Mouse (Mus musculus) spleen, adult 12 weeks (tissue): ENCODE data around the gene Hs6st3.
"Not testable (repeated sequence)": the region's sequence is repeated elsewhere in the genome, so short reads cannot be mapped to it uniquely, and the experiment has no call there.

ENCODE experiments used
- DNase-seq: peaks from one replicate; pipeline ENCODE4 v3.0.0; 2022; ENCODE audit warnings: low spot score

The Hs6st3 gene

GRCm38 (mm10) chr14:119248001-119248607 is 110.0 kb downstream of the Hs6st3 start:
- no peak for DNase-seq

GRCm38 (mm10) chr14:119250353-119250752 is 112.2 kb downstream of the Hs6st3 start:
- DNase-seq, result no peak

GRCm38 (mm10) chr14:119255396-119255795 is 117.3 kb downstream of the Hs6st3 start:
- no peak for DNase-seq

- DNase-seq, result no peak
Observed at GRCm38 (mm10) chr14:119257072-119257471, 118.9 kb downstream of the Hs6st3 start.

- no peak for DNase-seq
Observed at GRCm38 (mm10) chr14:119260176-119260962, 122.2 kb downstream of the Hs6st3 start.

- no peak for DNase-seq
Observed at GRCm38 (mm10) chr14:119266334-119266733, 128.2 kb downstream of the Hs6st3 start.

- no peak for DNase-seq
Observed at GRCm38 (mm10) chr14:119273088-119273487, 134.9 kb downstream of the Hs6st3 start.

GRCm38 (mm10) chr14:119278156-119278555 is 140.0 kb downstream of the Hs6st3 start:
- not testable (repeated sequence) for DNase-seq

- DNase-seq, result no peak
Observed at GRCm38 (mm10) chr14:119283951-119284350, 145.8 kb downstream of the Hs6st3 start.

- DNase-seq, result no peak
Observed at GRCm38 (mm10) chr14:119289668-119290067, 151.5 kb downstream of the Hs6st3 start.

- no peak for DNase-seq
Observed at GRCm38 (mm10) chr14:119294071-119294470, 155.9 kb downstream of the Hs6st3 start.

GRCm38 (mm10) chr14:119306461-119306860 is 168.3 kb downstream of the Hs6st3 start:
- no peak for DNase-seq

GRCm38 (mm10) chr14:119318379-119318778 is 180.2 kb downstream of the Hs6st3 start:
- DNase-seq, result no peak

GRCm38 (mm10) chr14:119347236-119347635 is 209.1 kb downstream of the Hs6st3 start:
- DNase-seq, result no peak

GRCm38 (mm10) chr14:119361414-119361813 is 223.3 kb downstream of the Hs6st3 start:
- no peak for DNase-seq

- DNase-seq, result no peak
Observed at GRCm38 (mm10) chr14:119367866-119368425, 229.8 kb downstream of the Hs6st3 start.

GRCm38 (mm10) chr14:119369274-119369673 is 231.1 kb downstream of the Hs6st3 start:
- no peak for DNase-seq

- no peak for DNase-seq
Observed at GRCm38 (mm10) chr14:119370013-119370412, 231.9 kb downstream of the Hs6st3 start.

- no peak for DNase-seq
Observed at GRCm38 (mm10) chr14:119379303-119379702, 241.2 kb downstream of the Hs6st3 start.

GRCm38 (mm10) chr14:119401618-119402017 is 263.5 kb downstream of the Hs6st3 start:
- DNase-seq, result no peak

- no peak for DNase-seq
Observed at GRCm38 (mm10) chr14:119409334-119410050, 271.4 kb downstream of the Hs6st3 start.

- DNase-seq, result no peak
Observed at GRCm38 (mm10) chr14:119422894-119423293, 284.8 kb downstream of the Hs6st3 start.

GRCm38 (mm10) chr14:119450471-119450870 is 312.3 kb downstream of the Hs6st3 start:
- no peak for DNase-seq
